Mouse (Mus musculus) erythroblast, embryonic 14.5 days (primary cell): ENCODE measurements around the gene Nipbl.
"Not testable (repeated sequence)": the region's sequence is repeated elsewhere in the genome, so short reads cannot be mapped to it uniquely, and the experiment has no call there.

Experiments used
- GATA1 ChIP-seq: IDR thresholded peaks from 2 replicates; pipeline ENCODE4 v1.6.1; 2012; ENCODE audit warnings: low read length, inconsistent platforms, mixed read lengths
- TAL1 ChIP-seq: IDR thresholded peaks from 3 replicates; pipeline ENCODE4 v1.6.1; 2012; ENCODE audit warnings: low read length, inconsistent platforms, mixed read lengths

GRCm38 (mm10) chr15:8277916-8278315 lies 166.3 kb downstream of the Nipbl start:
- not testable (repeated sequence) for TF ChIP-seq GATA1, TAL1
